Mouse (Mus musculus) MEL (cell line): ENCODE data around the gene Thbs1.

ENCODE experiments used
- CTCF ChIP-seq, 3 experiments: IDR thresholded peaks in 2 of 3; conservative IDR thresholded peaks in 1 of 3; 2 replicates each; pipeline ENCODE4 v1.5.1; 2011 to 2012; ENCODE audit warnings: low read length in 3 of 3, low read depth in 2 of 3, mild to moderate bottlenecking in 2 of 3, improper control_type of control experiment in 1 of 3, inconsistent platforms in 1 of 3, mixed read lengths in 1 of 3, moderate library complexity in 1 of 3; ENCODE audit not compliant: control insufficient read depth in 1 of 3, insufficient read depth in 1 of 3, poor library complexity in 1 of 3, severe bottlenecking in 1 of 3
- ETS1 ChIP-seq: IDR thresholded peaks from 2 replicates; pipeline ENCODE4 v1.6.1; 2012; ENCODE audit warnings: low read depth, mild to moderate bottlenecking, inconsistent platforms, low read length, improper control_type of control experiment, moderate library complexity
- GATA1 ChIP-seq: IDR thresholded peaks from 2 replicates; pipeline ENCODE4 v1.6.1; 2011; ENCODE audit warnings: low read depth, low read length, improper control_type of control experiment
- MAFK ChIP-seq: IDR thresholded peaks from 2 replicates; pipeline ENCODE4 v1.6.1; 2011; ENCODE audit warnings: low read depth, mild to moderate bottlenecking, low read length, improper control_type of control experiment, borderline replicate concordance
- MAZ ChIP-seq: IDR thresholded peaks from 2 replicates; pipeline ENCODE4 v1.6.1; 2012; ENCODE audit warnings: low read depth, mild to moderate bottlenecking, inconsistent platforms, low read length, improper control_type of control experiment
- MXI1 ChIP-seq: IDR thresholded peaks from 2 replicates; pipeline ENCODE4 v1.6.1; 2011; ENCODE audit warnings: mild to moderate bottlenecking, low read depth, low read length, improper control_type of control experiment
- NELFE ChIP-seq: IDR thresholded peaks from 2 replicates; pipeline ENCODE4 v1.6.1; 2011; ENCODE audit warnings: low read depth, low read length, improper control_type of control experiment
- POLR2A ChIP-seq, 2 experiments: IDR thresholded peaks; 2 replicates each; pipeline ENCODE4 v1.6.1; 2011 to 2012; ENCODE audit warnings: low read length in 2 of 2, mild to moderate bottlenecking in 2 of 2, control low read depth in 1 of 2, improper control_type of control experiment in 1 of 2, low read depth in 1 of 2, moderate library complexity in 1 of 2; ENCODE audit not compliant: control insufficient read depth in 1 of 2, insufficient read depth in 1 of 2, poor library complexity in 1 of 2
- TBP ChIP-seq: IDR thresholded peaks from 2 replicates; pipeline ENCODE4 v1.8.0; 2011; ENCODE audit warnings: low read depth, low read length, improper control_type of control experiment

- TF ChIP-seq POLR2A (IDR thresholded peaks at IDR 0.05; ENCODE audit: control insufficient read depth in 1 of 2, insufficient read depth in 1 of 2, low read depth in 1 of 2, low read length in 2 of 2, poor library complexity in 1 of 2) (no peak), CTCF (IDR thresholded peaks at IDR 0.05 in 2 of 3, conservative IDR thresholded peaks at IDR 0.05 in 1 of 3; ENCODE audit: control insufficient read depth in 1 of 3, insufficient read depth in 1 of 3, low read depth in 2 of 3, low read length in 3 of 3, poor library complexity in 1 of 3, severe bottlenecking in 1 of 3) (no peak), ETS1 (no peak), MAZ (no peak), MAFK (no peak), GATA1 (no peak), MXI1 (no peak), NELFE (no peak), TBP (no peak)
These were observed 56.5 kb downstream of the Thbs1 start for GRCm38 (mm10) chr2:118168225-118168624.
